Mouse (Mus musculus): ENCODE measurements around the gene Opcml.
A peak's percentile ranks its signal among the peaks of the same experiment; 100 is the strongest.

Opcml gene

GRCm38 (mm10) chr9:28171890-28172289 is 381.3 kb downstream of the Opcml start:
- peak; percentile 12 for DNase-seq

- DNase-seq: no peak
These were observed 386.5 kb downstream of the Opcml start for GRCm38 (mm10) chr9:28177052-28177451.

- DNase-seq: no peak
These were observed 387.7 kb downstream of the Opcml start for GRCm38 (mm10) chr9:28178123-28178887.

- no peak for DNase-seq
These were observed 391.3 kb downstream of the Opcml start for GRCm38 (mm10) chr9:28181916-28182315.

GRCm38 (mm10) chr9:28190226-28190625 is 399.7 kb downstream of the Opcml start:
- DNase-seq: no peak

GRCm38 (mm10) chr9:28190751-28191150 is 400.2 kb downstream of the Opcml start:
- no peak for DNase-seq

GRCm38 (mm10) chr9:28196550-28196949 is 406.0 kb downstream of the Opcml start:
- DNase-seq: no peak

GRCm38 (mm10) chr9:28197061-28197460 is 406.5 kb downstream of the Opcml start:
- no peak for DNase-seq

GRCm38 (mm10) chr9:28197631-28198030 is 407.1 kb downstream of the Opcml start:
- DNase-seq: peak; percentile 38

GRCm38 (mm10) chr9:28198106-28198694 is 407.6 kb downstream of the Opcml start:
- DNase-seq: no peak

GRCm38 (mm10) chr9:28207441-28207840 is 416.9 kb downstream of the Opcml start:
- no peak for DNase-seq

GRCm38 (mm10) chr9:28208696-28209095 is 418.1 kb downstream of the Opcml start:
- DNase-seq: no peak

- no peak for DNase-seq
These were observed 421.3 kb downstream of the Opcml start for GRCm38 (mm10) chr9:28211877-28212276.

GRCm38 (mm10) chr9:28213893-28214292 is 423.3 kb downstream of the Opcml start:
- no peak for DNase-seq

GRCm38 (mm10) chr9:28218026-28218646 is 427.6 kb downstream of the Opcml start:
- DNase-seq: no peak

- no peak for DNase-seq
These were observed 432.2 kb downstream of the Opcml start for GRCm38 (mm10) chr9:28222726-28223125.

GRCm38 (mm10) chr9:28225824-28226569 is 435.4 kb downstream of the Opcml start:
- no peak for DNase-seq

GRCm38 (mm10) chr9:28226570-28226951 is 436.0 kb downstream of the Opcml start:
- DNase-seq: no peak

GRCm38 (mm10) chr9:28238450-28238849 is 447.9 kb downstream of the Opcml start:
- DNase-seq: no peak

- peak; percentile 3 for DNase-seq
These were observed 457.3 kb downstream of the Opcml start for GRCm38 (mm10) chr9:28247742-28248503.

GRCm38 (mm10) chr9:28251341-28251740 is 460.8 kb downstream of the Opcml start:
- no peak for DNase-seq

- DNase-seq: no peak
These were observed 464.7 kb downstream of the Opcml start for GRCm38 (mm10) chr9:28255128-28255904.
